Mouse (Mus musculus) retina, postnatal 7 days (tissue): ENCODE data around the gene Olfr550.
"Not testable (repeated sequence)": the region's sequence is repeated elsewhere in the genome, so short reads cannot be mapped to it uniquely, and the experiment has no call there.

Experiments used
- DNase-seq: peaks from one replicate; pipeline ENCODE4 v3.0.0-alpha.2; 2012; ENCODE audit warnings: low read depth, low spot score

Gene Olfr550

DNA sequence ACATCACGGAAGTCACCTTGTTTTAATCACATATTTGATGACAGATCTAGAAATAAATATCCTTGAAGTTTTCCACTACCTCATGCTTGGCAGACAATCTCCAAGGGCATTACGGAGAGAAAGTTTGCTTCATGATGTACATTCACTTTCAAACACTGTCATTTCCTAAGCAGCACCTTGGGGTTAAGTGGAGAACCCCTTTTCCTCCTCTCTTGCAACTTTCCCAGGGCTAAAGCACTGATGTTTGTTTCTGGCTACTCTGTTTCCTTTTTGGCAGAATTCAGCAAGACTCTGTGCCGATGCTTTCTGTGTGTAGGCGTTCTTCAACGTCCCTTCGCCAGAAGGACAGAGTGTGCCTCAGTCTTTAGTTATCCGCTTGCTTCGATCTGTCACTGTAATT is at the start of gene Olfr550:
Olfr550 (plus strand) TSS at position 301 of the 400 bp plus-strand sequence.
- no peak for DNase-seq

DNA sequence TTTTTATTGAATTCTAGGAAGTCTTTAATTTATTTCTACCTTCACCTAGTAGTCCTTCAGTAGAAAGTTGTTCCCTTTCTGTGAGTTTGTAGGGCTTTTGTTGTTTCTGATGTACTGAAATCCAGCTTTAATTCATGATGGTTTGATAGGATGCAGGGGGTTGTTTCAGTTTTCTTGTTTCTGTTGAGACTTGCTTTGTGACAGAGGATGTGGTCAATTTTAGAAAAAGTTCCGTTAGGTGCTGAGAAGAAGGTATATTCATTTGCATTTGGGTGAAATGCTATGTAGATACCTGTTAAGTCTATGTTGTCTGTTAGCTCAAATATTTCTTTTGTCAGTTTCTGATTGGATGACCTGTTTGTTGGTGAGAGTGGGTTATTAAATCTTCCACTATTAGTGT is 42.2 kb upstream of the Olfr550 start:
- DNase-seq = no peak

- no peak for DNase-seq
Observed at GRCm38 (mm10) chr7:102534449-102534848, 36.8 kb upstream of the Olfr550 start, which contains the start of gene Olfr547. TSS of gene Olfr547 (plus strand) at chr7:102534749.

GRCm38 (mm10) chr7:102540596-102540995 is 30.6 kb upstream of the Olfr550 start, which contains the start of gene Olfr548-ps1:
TSS of gene Olfr548-ps1 (plus strand) at chr7:102540896.
- no peak for DNase-seq

DNA sequence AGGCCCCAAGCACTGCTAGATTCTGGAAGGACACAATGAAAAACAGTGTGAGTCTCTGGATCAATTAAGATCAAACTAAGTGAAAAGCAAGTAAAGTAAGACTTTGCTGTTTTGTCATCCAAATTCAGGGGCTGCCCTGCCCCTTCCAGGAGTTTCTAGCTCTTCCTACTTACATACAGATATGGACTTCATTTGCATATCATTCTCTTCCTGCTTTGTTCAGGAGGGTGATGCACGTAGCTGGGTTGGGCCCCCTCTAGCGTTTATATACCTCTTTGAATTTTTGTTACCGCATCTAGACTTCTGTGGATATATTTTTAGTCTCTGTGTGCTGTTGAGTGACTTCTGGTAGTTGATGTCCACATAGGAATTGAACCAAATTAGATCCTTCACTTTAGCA is 30.0 kb upstream of the Olfr550 start:
- DNase-seq = no peak

DNA sequence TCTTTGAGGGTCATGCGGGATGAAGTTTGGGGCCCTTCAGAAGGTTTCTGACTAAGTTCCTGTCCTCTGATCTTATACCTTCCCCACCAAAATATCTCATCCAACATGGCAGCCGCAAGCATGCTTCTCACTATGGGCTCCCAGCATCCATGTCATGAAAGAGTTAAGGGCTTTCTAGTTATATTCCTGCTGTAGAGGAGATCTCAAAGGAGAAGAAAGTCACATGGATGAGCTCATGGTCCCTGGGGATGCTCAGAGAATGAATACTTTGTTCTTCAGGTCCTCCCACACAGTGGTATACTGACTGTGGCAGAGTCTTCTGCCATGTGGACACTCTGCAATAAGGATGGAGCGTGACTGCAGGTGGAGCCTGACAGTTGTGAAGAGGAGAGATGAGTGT is 21.7 kb upstream of the Olfr550 start, which contains the start of gene Olfr549:
Olfr549 (plus strand) TSS at position 301 of the 400 bp plus-strand sequence.
- no peak for DNase-seq

- DNase-seq = no peak
Observed at GRCm38 (mm10) chr7:102553279-102553678, 18.0 kb upstream of the Olfr550 start.

- DNase-seq = peak; percentile 17
Observed at GRCm38 (mm10) chr7:102564999-102565997, 5.9 kb upstream of the Olfr550 start, which contains the start of gene Trim21. TSS of gene Trim21 (minus strand) at chr7:102565486.

DNA sequence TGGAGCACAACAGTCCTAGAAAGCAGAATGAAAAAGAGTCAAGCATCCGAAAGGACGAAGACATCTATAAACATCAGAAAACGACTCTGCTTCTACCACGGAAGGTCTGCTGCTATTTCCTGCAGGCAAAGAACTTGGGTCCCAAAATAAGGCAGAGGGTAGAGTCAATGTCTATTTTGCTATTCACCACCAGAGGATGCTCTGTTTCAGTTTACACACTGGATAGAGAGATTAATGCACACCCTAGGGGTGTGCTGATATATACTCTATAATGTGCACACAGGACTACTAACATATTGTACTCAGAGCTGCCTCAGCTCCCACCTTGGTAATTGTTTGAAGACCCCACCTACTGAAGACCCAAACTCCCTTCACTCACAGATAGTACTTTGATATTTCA is 5.0 kb upstream of the Olfr550 start:
- DNase-seq = no peak

GRCm38 (mm10) chr7:102573174-102573830 is 2.1 kb downstream of the Olfr550 start:
- no peak for DNase-seq

DNA sequence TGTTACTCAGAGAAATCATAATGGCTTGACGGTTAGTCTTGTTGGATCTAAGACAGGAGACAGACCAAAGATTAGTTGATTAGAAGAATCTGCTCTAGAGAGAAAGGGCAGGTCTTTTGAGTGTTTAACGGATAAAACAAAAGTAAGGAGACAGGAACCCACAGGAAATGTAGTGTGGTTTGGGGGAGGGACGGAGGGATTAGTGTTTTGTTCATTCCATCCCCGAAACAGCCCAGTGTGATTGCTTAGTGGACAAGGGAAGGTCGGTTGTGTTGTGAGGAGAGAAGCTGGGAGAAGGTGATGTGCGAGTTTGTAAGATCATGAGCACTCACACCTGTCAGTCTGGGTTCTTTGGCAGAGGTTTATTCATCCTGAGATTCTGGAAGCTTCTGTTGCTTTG is 4.8 kb downstream of the Olfr550 start:
- DNase-seq = no peak

DNA sequence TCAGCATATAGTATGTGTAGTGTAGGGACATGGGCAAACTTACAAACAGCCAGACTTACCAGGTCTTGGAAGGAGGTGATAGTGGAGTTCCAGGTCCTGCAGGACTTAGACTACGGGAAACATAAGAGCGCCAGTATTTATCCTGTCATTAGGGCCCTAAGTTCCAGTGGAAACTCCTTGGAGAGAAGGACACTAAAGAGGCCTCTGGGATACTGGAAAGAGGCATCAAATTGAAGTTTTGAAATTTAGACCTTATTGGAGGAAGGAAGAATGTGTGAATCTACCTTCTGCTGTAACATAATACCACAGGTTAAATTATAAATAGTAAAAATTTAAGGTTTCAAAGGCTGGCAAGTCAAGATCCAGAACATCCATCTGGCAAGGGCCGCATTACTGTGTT is 20.5 kb downstream of the Olfr550 start, which contains the start of gene Olfr551:
Olfr551 (minus strand) TSS at position 101 of the 400 bp plus-strand sequence.
- no peak for DNase-seq

GRCm38 (mm10) chr7:102597378-102598031 is 26.3 kb downstream of the Olfr550 start, which contains the start of gene Olfr552:
TSS of gene Olfr552 (plus strand) at chr7:102597770.
- DNase-seq = no peak

GRCm38 (mm10) chr7:102618118-102618517 is 46.9 kb downstream of the Olfr550 start, which contains the start of gene Olfr553:
TSS of gene Olfr553 (minus strand) at chr7:102618218.
- DNase-seq = no peak

DNA sequence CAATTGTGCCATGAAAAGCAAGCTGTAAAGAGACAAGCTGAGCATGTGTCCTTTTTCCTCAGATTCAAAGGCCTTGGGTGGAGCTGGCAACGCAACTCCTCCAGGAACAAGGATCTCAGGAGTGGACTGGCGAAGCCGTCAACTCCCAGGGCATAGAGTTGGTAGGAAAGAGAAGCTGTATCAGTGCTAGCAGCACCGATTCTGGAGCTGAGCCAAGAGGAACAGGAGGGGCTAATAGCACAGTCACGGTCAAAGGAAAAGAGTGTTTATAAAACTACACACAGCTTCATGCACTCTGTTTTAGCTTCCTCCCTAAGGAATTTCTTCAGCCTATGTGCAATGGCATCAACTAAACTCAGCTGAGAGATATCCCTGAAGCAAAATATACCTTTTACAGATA is 48.4 kb downstream of the Olfr550 start:
- DNase-seq = no peak

DNA sequence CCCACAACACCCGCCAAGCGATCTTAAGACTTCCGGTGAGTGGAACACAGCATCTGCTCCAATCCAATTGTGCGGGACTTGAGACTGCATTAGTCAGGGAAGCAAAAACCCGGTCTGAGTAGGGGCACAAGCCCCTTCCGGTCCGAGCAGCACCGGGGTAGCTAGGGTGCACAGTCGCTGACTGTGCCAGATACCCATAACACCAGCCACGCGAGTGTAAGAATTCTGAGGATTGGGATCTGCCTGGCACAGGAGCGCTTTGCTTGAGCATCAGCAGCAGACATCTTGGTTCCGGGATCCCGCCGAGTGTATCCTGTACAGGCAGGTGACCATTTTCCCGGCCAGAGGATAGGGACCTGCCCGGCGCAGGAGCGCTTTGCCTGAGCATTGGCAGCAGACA is 49.1 kb downstream of the Olfr550 start:
- DNase-seq = not testable (repeated sequence)
